Mouse (Mus musculus) intestine, embryonic 14.5 days (tissue): Measurements from ENCODE around the gene Phf11b. TPM values are rescaled to one million over a fixed set of nuclear protein-coding genes. Genes with fewer than 3 reads are reported as not detected.
"Not testable (repeated sequence)": the region's sequence is repeated elsewhere in the genome, so short reads cannot be mapped to it uniquely, and the experiment has no call there.

Source experiments
- ATAC-seq: fragments of 200-750 bp; cut with Nextera tagmentation; replicated peaks from 2 replicates; pipeline ENCODE4 v1.8.0; 2017; ENCODE audit warnings: low read depth, moderate number of reproducible peaks, moderate TSS enrichment, moderate library complexity; ENCODE audit not compliant: low FRiP score, low TSS enrichment
- DNase-seq: peaks from one replicate; pipeline ENCODE4 v3.0.0-alpha.2; 2018; ENCODE audit warnings: low spot score
- H3K27ac ChIP-seq: fragments of 300-500 bp; sonication (generic); 2 replicates; pipeline ENCODE4 v1.5.1; 2014; ENCODE audit warnings: low read depth, mild to moderate bottlenecking, control low read depth
- H3K27me3 ChIP-seq: fragments of 300-500 bp; sonication (generic); replicated peaks from 2 replicates; pipeline ENCODE4 v1.6.1; 2014; ENCODE audit warnings: low read length, control low read depth; ENCODE audit not compliant: control insufficient read depth, insufficient read depth
- H3K36me3 ChIP-seq: fragments of 300-500 bp; sonication (generic); 2 replicates; pipeline ENCODE4 v1.6.1; 2014; ENCODE audit warnings: low read length, control low read depth; ENCODE audit not compliant: control insufficient read depth, insufficient read depth
- H3K4me1 ChIP-seq: fragments of 300-500 bp; sonication (generic); replicated peaks from 2 replicates; pipeline ENCODE4 v1.6.1; 2014; ENCODE audit warnings: low read length, control low read depth, mixed read lengths; ENCODE audit not compliant: control insufficient read depth, insufficient read depth
- H3K4me2 ChIP-seq: fragments of 300-500 bp; sonication (generic); 2 replicates; pipeline ENCODE4 v1.6.1; 2014; ENCODE audit warnings: low read length
- H3K4me3 ChIP-seq: fragments of 300-500 bp; sonication (generic); 2 replicates; pipeline ENCODE4 v1.5.1; 2014; ENCODE audit warnings: low read depth, low read length, control low read depth, mixed read lengths
- H3K9ac ChIP-seq: fragments of 300-500 bp; sonication (generic); 2 replicates; pipeline ENCODE4 v1.6.1; 2014; ENCODE audit warnings: mild to moderate bottlenecking, low read length
- H3K9me3 ChIP-seq: fragments of 300-500 bp; sonication (generic); 2 replicates; pipeline ENCODE4 v1.6.1; 2016; ENCODE audit warnings: low read length, control low read depth; ENCODE audit not compliant: control insufficient read depth
- WGBS: fragments of 180-500 bp; shearing (Covaris S2); extraction: QIAGEN DNeasy Blood & Tissue Kit; methylation state at CpG from one replicate; pipeline ENCODE4 v1.1.7; 2014; 5-methylcytosine and 5-hydroxymethylcytosine counted together
- polyA plus RNA-seq: library from polyadenylated mRNA; unstranded; fragments of >200 nt; fragmentation: Nextera tagmentation; extraction: Ambion mirVana; gene quantifications from 2 replicates; pipeline ENCODE4 v1.2.1, GENCODE M21; 2014

Gene Phf11b
- 0.96 and 1.0 TPM in 2 replicates for polyA plus RNA-seq

DNA sequence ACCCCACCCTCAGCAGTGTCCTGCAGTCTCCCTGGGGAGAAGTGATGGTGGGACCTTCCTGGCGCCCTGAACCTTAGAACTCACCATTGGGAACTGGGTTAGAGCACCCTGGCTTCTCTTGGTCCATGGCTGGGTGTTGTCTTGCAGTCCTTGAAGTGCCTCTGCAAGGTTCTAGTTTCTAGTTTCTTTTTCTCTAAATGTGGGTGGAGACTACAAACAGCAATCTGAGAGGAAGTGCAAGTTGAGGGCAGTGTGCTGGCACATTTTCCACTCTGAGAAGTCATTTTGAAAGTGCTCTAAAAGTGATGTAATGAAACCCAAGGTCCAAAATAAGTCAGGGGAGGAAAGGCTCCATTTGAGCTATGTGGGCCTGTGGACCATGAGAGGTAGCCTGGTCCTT, at the start of gene Phf11b:
Phf11b (minus strand) TSS at position 163 of the 400 bp plus-strand sequence.
- WGBS: 69% methylated on average over 1 of the region's 1 CpGs
- ATAC-seq, H3K9ac ChIP-seq, H3K27me3 ChIP-seq, H3K4me3 ChIP-seq, H3K4me2 ChIP-seq, H3K27ac ChIP-seq, DNase-seq, H3K9me3 ChIP-seq, H3K36me3 ChIP-seq, H3K4me1 ChIP-seq: not testable (repeated sequence)

DNA sequence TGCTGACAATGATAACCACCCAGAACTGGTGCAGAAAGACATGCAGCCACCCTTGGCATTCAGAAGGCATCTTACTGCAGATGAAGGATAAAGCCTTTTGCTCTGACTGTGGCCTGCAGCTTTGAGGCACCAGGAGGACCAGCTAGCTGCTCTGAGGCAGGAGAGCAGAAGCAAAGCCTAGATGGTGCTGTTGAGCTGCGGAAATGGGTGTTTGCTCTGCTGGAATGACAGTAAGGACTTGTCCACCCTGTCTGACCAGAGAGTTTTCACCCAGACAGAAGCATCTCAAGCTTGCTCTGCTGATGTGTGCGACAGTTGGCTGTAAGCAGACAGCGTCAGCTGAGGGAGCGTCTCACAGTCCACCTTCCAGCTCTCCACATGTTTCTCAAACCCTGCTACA, 49.0 kb upstream of the Phf11b start:
- 78% methylated on average over 4 of the region's 4 CpGs for WGBS
- not testable (repeated sequence) for ATAC-seq, H3K9ac ChIP-seq

DNA sequence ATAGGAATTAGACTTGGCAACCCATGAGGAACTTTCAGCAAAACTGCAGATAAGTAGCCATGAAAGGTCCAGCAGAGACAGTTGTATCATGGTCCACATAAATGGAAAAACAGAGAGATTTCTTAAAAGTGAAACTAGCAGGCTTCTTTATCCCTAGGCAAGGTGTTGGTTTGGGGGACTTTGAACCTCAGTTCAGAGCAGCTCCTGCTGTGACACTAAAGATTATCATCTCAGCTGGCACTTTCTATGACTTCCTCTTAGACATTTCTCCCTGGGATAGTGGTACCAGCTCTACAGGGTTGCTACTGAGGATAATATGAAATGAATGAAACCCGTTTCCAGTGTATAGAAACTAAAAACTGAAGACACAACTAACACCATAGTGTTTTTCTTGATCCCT, 48.4 kb upstream of the Phf11b start:
- Histone ChIP-seq H3K4me2 (no peak overlapping the region), H3K36me3 (no peaks in the 10 kb centered on the region), H3K9me3 (no peaks in the 10 kb centered on the region), H3K4me1 (no peaks in the 10 kb centered on the region), H3K9ac (no peak overlapping the region), H3K4me3 (no peak overlapping the region), H3K27ac (no peak overlapping the region), H3K27me3 (no peaks in the 10 kb centered on the region)
- WGBS: 73% methylated on average over 1 of the region's 1 CpGs
- DNase-seq: no peak
- ATAC-seq: no peak

More for the DNA sequence above, 49.0 kb upstream of the Phf11b start:
- H3K4me1 ChIP-seq, H3K4me2 ChIP-seq, H3K36me3 ChIP-seq, DNase-seq, H3K9me3 ChIP-seq, H3K27ac ChIP-seq, H3K27me3 ChIP-seq, H3K4me3 ChIP-seq: not testable (repeated sequence)

DNA sequence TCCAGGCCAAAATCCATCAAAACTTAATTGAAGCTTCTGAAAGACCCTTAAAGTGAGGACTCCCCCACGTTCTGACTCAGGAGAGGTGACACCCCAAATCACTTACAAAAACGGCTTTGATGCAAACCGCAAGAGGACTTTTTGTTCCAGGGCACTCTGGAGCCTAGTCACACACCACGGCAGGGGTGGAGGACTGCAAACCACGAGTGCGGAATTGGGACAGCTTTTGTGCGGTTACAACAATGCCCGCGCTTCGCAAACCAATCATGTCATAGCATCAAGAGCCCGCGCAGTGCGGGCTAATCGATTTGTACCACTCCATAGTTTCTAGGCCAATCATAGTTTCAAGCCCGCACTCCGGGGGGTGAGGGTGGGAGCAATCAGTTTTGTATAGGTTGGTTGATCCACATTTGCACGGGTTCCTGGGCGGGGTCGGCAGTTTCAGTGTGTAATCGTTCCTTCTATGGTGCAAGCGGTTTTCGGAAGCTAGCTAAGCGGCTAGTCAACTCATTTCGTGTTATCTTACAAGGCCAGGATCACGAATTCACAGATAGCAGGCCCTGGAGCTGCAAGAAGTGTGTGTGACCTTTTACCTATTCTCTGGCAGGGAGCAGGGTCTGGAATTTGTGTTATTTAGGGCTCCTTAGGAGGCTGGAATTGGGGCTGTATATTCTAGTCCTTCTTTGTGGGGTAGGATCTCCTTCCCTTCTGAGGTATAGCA, 29.4 kb upstream of the Phf11b start:
- ATAC-seq (no peak), DNase-seq (no peak)
- H3K27ac ChIP-seq: no peak overlapping the region
- H3K9ac ChIP-seq: no peak overlapping the region
- WGBS: 91% methylated on average over 25 of the region's 25 CpGs
- 0 out of 2 replicates have a peak, but pooled peaks cover 4% of the 10 kb centered on the region for H3K4me1 ChIP-seq
- no peaks in the 10 kb centered on the region for H3K36me3 ChIP-seq
- H3K9me3 ChIP-seq: peaks cover 11% of the 10 kb centered on the region; the same call in 1 of the 2 replicates
- no peak overlapping the region for H3K4me3 ChIP-seq
- H3K27me3 ChIP-seq: no peaks in the 10 kb centered on the region
- no peak overlapping the region for H3K4me2 ChIP-seq

DNA sequence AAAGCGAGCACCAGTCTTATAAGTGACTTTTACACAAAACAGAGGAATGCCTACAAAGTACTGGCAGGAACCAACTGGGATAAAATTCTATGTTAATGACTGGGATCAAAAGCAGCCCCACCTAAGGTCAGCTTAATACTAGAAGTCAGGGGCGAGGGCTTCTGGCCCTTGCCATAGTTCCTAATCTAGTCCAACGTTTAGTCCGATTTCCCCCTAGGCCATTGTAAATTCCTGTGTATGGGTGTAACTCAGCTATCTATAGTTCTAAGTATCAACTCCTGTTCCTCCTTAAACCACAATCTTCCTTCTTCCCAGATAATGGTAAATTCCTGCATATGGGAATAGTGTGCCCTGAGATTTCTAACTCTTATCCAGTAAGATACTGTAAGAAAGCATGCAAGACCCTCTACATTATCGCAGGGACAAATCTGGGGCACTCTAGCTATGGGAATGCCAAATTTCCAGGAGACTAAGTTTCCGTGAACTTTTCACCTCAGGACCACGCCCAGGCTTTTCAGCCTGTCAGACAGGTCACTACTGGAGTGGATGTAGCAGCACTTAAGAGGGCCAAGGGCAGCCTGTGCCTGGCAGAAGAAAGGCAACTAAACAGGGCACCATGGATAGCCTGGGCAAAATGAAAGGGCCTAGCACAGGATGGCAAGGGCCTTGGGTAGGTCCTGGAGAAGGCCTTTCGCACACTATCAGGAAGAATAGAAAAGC, 25.4 kb upstream of the Phf11b start:
- Histone ChIP-seq H3K4me2 (no peak overlapping the region), H3K36me3 (no peaks in the 10 kb centered on the region), H3K9me3 (peaks cover 9% of the 10 kb centered on the region; the same call in 1 of the 2 replicates), H3K9ac (no peak overlapping the region), H3K27ac (no peak overlapping the region), H3K4me1 (0 out of 2 replicates have a peak, but pooled peaks cover 4% of the 10 kb centered on the region), H3K4me3 (no peak overlapping the region), H3K27me3 (no peaks in the 10 kb centered on the region)
- WGBS: 71% methylated on average over 8 of the region's 8 CpGs
- ATAC-seq: no peak
- no peak for DNase-seq

DNA sequence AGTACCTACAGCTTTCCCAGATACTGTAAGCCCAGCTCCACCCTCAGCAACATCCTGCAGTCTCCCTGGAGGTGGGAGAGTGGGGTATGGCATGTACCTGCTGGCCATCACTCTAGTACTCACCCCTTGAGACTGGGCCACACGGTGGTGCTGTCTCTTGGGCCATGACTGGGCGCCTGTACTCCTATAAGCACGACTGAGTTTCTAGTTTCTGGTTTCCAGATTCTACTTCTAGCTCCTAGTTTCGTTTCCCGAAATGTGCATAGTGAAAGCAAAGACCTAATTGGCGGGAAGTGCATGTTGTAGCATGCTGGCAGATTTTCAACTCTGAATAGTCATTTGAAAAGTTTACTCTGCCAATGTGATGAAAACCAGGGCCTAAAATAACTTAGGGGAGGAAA, 24.1 kb upstream of the Phf11b start, which contains the start of gene Phf11d:
Phf11d (minus strand) TSS at position 227 of the 401 bp plus-strand sequence.
- 48% methylated on average over 6 of the region's 6 CpGs for WGBS
- Histone ChIP-seq H3K36me3 (no peaks in the 10 kb centered on the region), H3K4me2 (peak within 1 kb of the TSS; percentile 22; the same call in 1 of the 2 replicates), H3K4me3 (no peak within 1 kb of the TSS), H3K4me1 (0 out of 2 replicates have a peak, but pooled peaks cover 4% of the 10 kb centered on the region), H3K27ac (peak within 1 kb of the TSS; percentile 33; the same call in 1 of the 2 replicates), H3K9me3 (no peaks in the 10 kb centered on the region), H3K27me3 (no peaks in the 10 kb centered on the region), H3K9ac (no peak within 1 kb of the TSS)
- DNase-seq (no peak), ATAC-seq (no peak)

DNA sequence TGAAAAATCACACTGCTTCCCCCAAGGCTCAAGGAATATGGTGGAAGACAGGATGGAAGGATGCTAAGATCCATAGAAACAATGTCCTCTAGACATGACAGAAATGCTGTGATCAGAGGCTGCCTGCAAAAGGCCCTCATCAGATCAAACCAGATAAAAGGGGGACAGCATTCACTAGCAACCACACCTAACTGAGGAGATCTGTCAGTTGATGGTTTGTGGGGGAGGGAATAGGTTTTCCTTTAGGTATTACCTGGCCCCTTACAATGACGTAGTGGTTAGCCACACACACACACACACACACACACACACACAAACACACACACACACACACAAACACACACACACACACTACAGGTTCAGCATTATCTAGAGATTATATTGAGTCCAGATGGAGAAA, 1.6 kb downstream of the Phf11b start:
- H3K27ac ChIP-seq: no peak overlapping the region
- no peaks in the 10 kb centered on the region for H3K4me1 ChIP-seq
- WGBS: 81% methylated on average over 1 of the region's 1 CpGs
- no peak for DNase-seq
- no peaks in the 10 kb centered on the region for H3K9me3 ChIP-seq
- no peaks in the 10 kb centered on the region for H3K27me3 ChIP-seq
- no peak overlapping the region for H3K4me2 ChIP-seq
- no peak overlapping the region for H3K9ac ChIP-seq
- H3K36me3 ChIP-seq: no peaks in the 10 kb centered on the region
- no peak overlapping the region for H3K4me3 ChIP-seq
- no peak for ATAC-seq

DNA sequence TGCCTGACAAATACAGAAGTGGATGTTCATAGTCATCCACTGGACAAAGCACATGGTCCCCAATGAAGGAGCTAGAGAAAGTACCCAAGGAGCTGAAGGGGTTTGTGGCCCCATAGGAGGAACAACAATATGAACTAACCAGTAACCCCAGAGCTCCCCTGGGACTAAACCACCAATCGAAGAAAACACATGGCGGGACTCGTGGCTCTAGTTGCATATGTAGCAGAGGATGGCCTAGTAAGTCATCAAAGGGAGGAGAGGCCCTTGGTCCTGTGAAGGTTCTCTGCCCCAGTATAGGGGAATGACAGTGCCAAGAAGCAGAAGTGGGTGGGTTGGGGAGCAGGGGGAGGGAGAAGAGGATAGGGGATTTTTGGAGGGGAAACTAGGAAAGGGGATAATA, 5.1 kb downstream of the Phf11b start:
- H3K4me1 ChIP-seq, H3K9ac ChIP-seq, H3K4me3 ChIP-seq, DNase-seq, H3K36me3 ChIP-seq, H3K4me2 ChIP-seq, H3K9me3 ChIP-seq, H3K27me3 ChIP-seq, H3K27ac ChIP-seq, ATAC-seq: not testable (repeated sequence)
- WGBS: 87% methylated on average over 3 of the region's 3 CpGs
